Mouse (Mus musculus) megakaryocyte, embryonic 14.5 days (primary cell): ENCODE results near the gene Zbtb20.

Experiments
- FLI1 ChIP-seq: IDR thresholded peaks from 2 replicates; pipeline ENCODE4 v1.6.1; 2012; ENCODE audit warnings: low read length, inconsistent platforms, mixed read lengths
- GATA1 ChIP-seq: IDR thresholded peaks from 3 replicates; pipeline ENCODE4 v1.6.1; 2012; ENCODE audit warnings: mixed read lengths, low read length, inconsistent platforms, borderline replicate concordance

GRCm38 (mm10) chr16:43557385-43557784 lies 681.7 kb downstream of the Zbtb20 start:
- TF ChIP-seq FLI1 (no peak), GATA1 (no peak)
